Mouse (Mus musculus) B cell, adult 2 months (primary cell): Measurements from ENCODE around the gene Ephx1.
A peak's percentile ranks its signal among the peaks of the same experiment; 100 is the strongest.
"Not testable (repeated sequence)": the region's sequence is repeated elsewhere in the genome, so short reads cannot be mapped to it uniquely, and the experiment has no call there.

ENCODE experiments used
- DNase-seq, 2 experiments: peaks; one replicate each; pipeline ENCODE4 v3.0.0; 2022

Gene Ephx1

GRCm38 (mm10) chr1:180972941-180973340 lies 47.8 kb downstream of the Ephx1 start:
- DNase-seq = no peak

GRCm38 (mm10) chr1:180967261-180967660 lies 53.4 kb downstream of the Ephx1 start:
- DNase-seq = no peak

DNA sequence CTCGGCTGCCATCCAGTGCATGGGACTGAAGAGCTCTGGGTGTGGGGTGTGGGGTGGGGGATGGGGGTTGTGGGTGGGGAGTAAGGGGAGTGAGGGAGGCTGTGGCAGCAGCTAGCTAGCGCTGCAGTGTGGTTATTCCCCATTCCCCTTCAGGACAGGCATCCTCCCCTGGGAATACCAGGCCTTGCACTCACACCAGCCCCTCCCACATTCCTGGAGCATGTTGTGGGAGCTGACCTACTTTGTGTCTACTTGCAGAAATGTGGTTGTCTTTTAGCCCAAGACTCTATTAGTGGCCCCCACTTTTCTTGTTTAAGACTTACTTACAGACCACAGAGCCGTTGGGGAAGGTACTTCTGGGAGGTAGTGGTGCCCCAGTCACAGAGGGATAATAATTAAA lies 54.2 kb downstream of the Ephx1 start:
- no peak for DNase-seq

- no peak for DNase-seq
Observed at GRCm38 (mm10) chr1:180965786-180966185, 54.9 kb downstream of the Ephx1 start.

- DNase-seq = no peak
Observed at GRCm38 (mm10) chr1:180958797-180959196, 61.9 kb downstream of the Ephx1 start.

DNA sequence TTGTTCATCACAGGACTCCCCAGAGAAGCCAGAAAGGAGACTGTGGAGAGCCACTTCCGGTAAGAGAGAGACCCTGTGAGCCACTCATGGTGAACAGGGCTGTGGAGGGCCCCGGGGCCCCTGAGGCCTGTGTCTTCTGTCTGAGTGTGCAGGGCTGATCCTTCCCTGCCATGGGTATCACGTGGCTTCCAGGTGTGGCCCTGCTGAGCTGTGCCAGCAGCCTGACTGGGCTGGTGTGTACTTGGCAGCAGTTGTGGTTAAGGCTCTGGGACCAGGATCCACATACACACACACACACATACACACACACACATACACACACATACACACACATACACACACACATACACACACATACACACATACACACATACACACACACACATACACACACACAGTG lies 62.7 kb downstream of the Ephx1 start:
- DNase-seq = no peak

DNA sequence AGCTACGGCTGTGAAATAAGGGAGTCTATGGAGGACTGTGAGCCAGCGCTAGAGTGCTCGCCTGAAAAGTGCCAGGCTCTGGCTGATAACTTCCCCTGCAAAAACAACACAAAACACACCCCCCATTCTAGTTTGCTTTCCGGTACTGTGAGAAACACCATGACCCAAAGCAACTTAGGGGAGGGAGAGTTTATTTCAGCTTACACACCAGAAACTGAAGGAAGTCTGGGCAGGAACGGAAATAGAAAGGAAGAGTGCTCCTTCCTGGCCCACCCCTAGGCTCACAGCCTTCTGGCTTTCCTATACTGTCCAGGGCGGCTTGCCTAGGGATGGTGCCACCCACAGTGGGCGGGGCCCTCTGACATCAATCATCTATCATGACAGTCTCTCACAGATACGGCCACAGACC lies 63.7 kb downstream of the Ephx1 start:
- no peak for DNase-seq

DNA sequence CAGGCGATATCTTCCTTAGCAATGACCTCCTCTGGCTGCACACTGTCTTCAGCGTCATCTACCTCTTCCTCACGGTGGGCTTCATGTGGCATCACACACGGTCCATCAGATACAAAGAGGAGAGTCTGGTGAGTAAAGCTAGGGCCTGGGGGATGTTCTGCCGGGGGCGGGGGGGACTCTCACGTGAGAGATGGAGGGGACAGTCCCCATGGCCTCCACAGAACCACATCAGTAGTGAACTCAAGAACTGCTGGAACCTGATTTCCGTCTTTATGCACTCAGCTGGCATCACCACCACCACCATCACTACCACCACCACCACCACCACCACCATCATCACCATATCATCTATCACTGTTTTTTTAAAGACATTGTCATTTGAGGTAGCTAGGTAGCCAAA lies 64.3 kb downstream of the Ephx1 start:
- no peak for DNase-seq

DNA sequence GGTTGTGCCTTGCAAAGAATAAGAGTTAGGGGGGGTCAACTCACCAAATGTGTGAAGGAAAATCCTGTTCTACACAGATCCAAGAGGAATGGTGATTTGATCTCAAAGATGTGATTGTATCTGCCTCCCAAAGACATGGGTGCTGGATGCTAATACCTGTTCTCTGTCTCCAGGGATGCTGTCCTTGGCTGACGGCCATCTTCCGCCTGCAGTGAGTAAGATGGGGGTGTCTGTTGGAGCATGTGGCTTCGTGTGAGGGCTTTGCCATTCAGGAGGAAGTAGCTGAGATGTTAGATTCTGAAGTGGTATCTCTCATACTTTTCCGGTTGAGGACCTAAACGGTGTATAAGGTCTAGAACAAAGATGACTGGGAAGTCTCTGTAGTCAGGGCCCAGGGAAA lies 67.9 kb downstream of the Ephx1 start:
- DNase-seq = no peak

DNA sequence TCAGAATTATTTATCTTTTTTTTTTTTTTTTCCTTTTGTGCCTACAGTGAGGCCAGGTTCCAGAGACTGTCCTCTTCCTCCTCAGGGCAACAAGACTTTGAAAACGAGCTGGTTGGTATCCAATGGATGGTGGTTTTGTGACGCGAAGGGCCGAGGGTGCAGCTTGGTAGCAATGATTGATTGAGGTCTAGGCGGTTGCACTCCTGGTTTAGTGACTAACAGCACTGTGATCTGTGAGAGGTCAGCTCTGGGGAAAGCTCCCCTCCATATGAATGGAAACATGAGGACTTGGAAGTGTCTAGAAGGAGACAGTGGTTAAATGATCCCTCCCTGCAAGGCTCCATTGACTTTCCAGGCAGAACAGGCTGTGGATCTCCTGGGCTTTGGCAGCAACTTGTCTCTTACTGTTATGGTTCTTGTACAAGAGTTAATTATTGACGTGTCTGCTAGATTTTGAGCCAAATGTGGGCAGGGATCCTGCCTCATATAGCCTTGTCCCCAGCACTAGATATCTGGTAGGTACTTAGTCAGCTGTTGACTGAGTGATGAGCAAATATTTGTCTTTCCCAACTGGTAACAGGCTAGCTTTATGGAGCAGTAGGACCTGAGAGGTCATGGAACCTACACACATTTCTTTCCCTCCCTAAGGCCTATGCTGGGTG lies 68.5 kb downstream of the Ephx1 start:
- DNase-seq = no peak

- DNase-seq = no peak
Observed at GRCm38 (mm10) chr1:180946448-180946847, 74.3 kb downstream of the Ephx1 start.

GRCm38 (mm10) chr1:180945001-180945980 lies 75.4 kb downstream of the Ephx1 start:
- DNase-seq = no peak

DNA sequence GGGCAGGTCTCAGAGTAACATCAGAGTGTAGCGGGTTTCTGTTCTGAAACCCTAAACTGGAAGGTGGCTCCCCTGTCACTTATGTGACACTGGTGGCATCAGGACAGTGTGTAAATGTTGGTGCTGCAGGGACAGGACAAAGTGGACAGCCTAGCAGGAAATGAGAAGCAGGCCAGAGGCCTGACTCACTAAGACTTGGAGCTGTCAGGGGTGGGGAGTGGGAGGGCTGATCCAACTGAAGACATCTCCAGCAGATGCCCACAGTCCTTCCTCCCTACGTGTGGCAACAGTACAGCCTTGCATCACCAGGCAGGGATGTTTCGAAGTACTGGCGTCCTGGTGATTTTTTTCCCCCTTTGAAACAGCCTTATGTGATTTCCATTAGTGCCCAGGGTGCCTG lies 76.2 kb downstream of the Ephx1 start:
- DNase-seq = no peak

DNA sequence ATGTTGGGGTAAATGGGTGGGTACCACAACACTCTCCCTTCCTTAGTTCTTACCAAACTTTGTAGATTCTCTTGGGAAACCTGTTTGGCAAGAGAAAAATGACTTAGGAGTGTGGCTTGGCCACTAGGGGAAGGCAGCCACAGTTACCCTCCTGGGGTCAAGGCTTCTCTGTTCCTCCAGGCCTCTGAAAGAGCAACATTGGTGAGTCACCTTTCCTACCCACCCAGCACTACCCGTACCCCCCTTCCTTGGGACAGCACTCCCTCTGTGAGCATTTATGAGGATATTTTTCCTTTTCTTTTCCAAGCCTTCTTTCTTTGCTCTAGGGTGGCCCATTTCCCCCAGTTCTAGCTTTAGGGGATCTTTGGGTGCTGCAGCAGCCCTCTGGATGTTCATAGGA lies 76.8 kb downstream of the Ephx1 start:
- peak in 1 of 2 experiments; percentile 9 for DNase-seq

DNA sequence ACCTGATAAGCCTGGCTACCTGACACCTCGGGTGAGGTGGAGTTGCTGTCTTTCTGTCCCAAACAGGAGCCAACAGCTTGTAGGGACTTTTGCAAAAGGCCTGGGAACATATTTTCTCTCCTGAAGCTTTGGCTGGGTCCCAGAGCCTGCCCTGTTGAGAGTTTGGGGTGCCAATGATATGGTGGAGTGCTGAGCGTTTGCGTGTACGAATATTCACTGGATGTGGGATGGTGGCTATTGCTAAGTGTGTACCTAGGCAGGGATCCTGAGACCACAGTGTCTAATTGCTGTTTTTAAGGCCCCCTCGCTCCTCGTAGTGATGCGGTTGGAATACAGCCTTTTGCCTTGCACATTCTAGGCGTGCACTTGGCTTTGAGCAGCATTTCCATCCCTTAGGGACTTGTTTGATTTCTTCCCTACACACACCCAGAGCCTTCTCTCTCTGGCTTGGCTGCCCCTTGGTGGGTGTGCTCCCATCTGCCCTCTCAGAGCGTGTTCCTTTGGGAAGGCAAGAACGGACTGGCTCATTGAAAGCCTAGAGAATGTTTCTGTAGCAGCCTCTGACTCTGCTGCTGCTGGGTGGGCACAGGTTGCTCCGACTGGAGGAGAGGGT lies 77.6 kb downstream of the Ephx1 start:
- DNase-seq = peak in 1 of 2 experiments; percentile 7

- peak; percentile 75 to 79 for DNase-seq
Observed at GRCm38 (mm10) chr1:180942166-180943031, 78.3 kb downstream of the Ephx1 start, which contains the start of gene Tmem63a. Tmem63a (plus strand) TSS chr1:180942344.

GRCm38 (mm10) chr1:180941726-180942125 lies 79.0 kb downstream of the Ephx1 start:
- no peak for DNase-seq

DNA sequence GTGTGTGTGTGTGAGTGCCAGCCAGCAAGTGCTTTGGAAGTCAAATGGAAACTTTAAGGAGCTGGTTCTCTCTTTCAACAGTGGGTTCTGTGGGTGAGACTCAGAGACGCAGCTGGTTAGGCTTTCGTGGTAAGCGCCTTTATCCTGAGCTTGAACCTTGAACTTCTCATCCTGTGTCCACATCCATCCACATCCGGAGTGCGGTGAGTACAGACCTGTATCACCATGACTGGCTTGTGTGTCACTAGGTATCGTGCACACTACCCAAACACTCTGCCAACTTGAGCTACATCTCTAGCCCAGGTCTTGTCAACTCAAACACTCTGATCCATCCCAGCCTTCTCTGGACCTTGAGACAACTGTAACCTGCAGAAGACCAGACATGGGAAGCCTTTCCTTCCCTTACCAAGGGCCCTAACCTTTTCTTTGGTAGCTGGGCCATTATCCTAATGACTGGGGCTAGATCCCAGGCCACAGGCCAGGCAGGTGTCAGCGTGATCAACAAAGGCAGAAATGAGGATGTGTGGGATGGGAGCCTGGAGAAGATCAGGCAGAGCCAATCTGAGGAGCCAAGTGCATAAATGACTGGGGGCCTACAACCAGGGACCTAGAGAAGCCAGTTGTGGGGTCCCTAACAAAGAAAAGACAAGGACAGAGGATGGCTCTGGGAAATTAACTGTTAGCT lies 79.8 kb downstream of the Ephx1 start:
- no peak for DNase-seq

- DNase-seq = not testable (repeated sequence)
Observed at GRCm38 (mm10) chr1:180938781-180939180, 81.9 kb downstream of the Ephx1 start.

- not testable (repeated sequence) for DNase-seq
Observed at GRCm38 (mm10) chr1:180937631-180938030, 83.1 kb downstream of the Ephx1 start.

GRCm38 (mm10) chr1:180936610-180937398 lies 83.9 kb downstream of the Ephx1 start:
- DNase-seq = peak in 1 of 2 experiments; percentile 5
